29 mouse cellular contexts compared by ENCODE assay signal in the genomic region with DNA sequence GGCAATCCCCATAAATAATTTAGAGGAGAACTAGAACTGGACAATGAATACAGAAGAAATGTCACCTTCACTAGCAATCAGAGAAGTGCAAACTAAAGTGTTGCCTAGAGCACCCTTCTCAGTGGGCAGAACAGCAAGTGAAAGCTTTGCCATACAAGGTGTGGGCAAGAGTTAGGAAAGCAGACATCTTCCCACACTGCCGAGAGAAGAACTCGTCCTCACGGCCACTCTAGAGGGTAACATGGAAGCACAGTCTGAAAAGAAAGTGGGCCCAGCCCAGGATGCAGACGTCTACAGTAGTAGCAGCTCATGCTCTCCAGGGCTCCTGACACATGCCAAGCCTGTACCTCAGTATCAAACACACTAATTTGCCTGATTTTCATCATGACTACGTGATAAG.
DNase-seq lines count a peak whose midpoint lies in the region; ATAC-seq and TF ChIP-seq lines count a peak whose summit lies in the region.
"Had no signal": no experiment of that assay in that cellular context is flagged by ENCODE, and none has a peak within 500 bp of the region (broad histone marks: within the 10 kb centered on the region; RNA-seq: fewer than 3 reads in every experiment).

No protein-coding gene starts in this region.

- no peak for ATAC-seq in forebrain, postnatal 0 days
- no peak for ATAC-seq in limb, embryonic 11.5 days (ENCODE audit: insufficient number of reproducible peaks, low FRiP score, low TSS enrichment, low read depth)
- ATAC-seq: activated CD4-positive, CD25-positive, alpha-beta regulatory T cell, adult 4 months; CD4-positive, CD25-positive, alpha-beta regulatory T cell, adult 4 months; forebrain, embryonic 13.5 days; forebrain, embryonic 15.5 days; Patski had no signal

- intact Hi-C loops in heart, postnatal 10 days (cut with DNase I) = no loop called here

- H3K27ac ChIP-seq in forebrain, embryonic 10.5 days = 0 out of 2 replicates have a peak overlapping the region, but pooled peaks have one; percentile 30
- no peak overlapping the region for H3K27ac ChIP-seq in forebrain, postnatal 0 days (ENCODE audit: low read depth, low read length)
- H3K27ac ChIP-seq in heart, embryonic 10.5 days = no peak overlapping the region
- no peak overlapping the region for H3K27ac ChIP-seq in limb, embryonic 11.5 days (replicated peaks; ENCODE audit: low read depth, low read length)
- no peak overlapping the region for H3K27ac ChIP-seq in limb, embryonic 10.5 days
- H3K27ac ChIP-seq: embryonic facial prominence, embryonic 13.5 days; embryonic facial prominence, embryonic 15.5 days; forebrain, embryonic 13.5 days; forebrain, embryonic 15.5 days had no signal

- no peak overlapping the region for H3K4me2 ChIP-seq in forebrain, postnatal 0 days (ENCODE audit: low read depth)
- H3K4me2 ChIP-seq in limb, embryonic 11.5 days (ENCODE audit: low read depth, severe bottlenecking) = no peak overlapping the region
- H3K4me2 ChIP-seq: embryonic facial prominence, embryonic 13.5 days; embryonic facial prominence, embryonic 15.5 days; forebrain, embryonic 13.5 days; forebrain, embryonic 15.5 days had no signal

- H3K9me3 ChIP-seq in forebrain, embryonic 10.5 days = no peaks in the 10 kb centered on the region
- H3K9me3 ChIP-seq in forebrain, postnatal 0 days (ENCODE audit: low read length) = no peaks in the 10 kb centered on the region
- H3K9me3 ChIP-seq in heart, embryonic 10.5 days = no peaks in the 10 kb centered on the region
- no peaks in the 10 kb centered on the region for H3K9me3 ChIP-seq in limb, embryonic 11.5 days (ENCODE audit: control insufficient read depth, low read length)
- H3K9me3 ChIP-seq in limb, embryonic 10.5 days (replicated peaks) = no peaks in the 10 kb centered on the region
- H3K9me3 ChIP-seq: embryonic facial prominence, embryonic 13.5 days; embryonic facial prominence, embryonic 15.5 days; forebrain, embryonic 13.5 days; forebrain, embryonic 15.5 days; G1E had no signal

- no peak for DNase-seq in forebrain, embryonic 10.5 days (ENCODE audit: extremely low spot score, low spot score)
- DNase-seq in forebrain, postnatal 0 days = no peak
- DNase-seq in heart, embryonic 10.5 days (ENCODE audit: low spot score) = peak; percentile 66
- no peak for DNase-seq in heart, postnatal 10 days
- peak; percentile 13 for DNase-seq in limb, embryonic 11.5 days (ENCODE audit: low spot score)
- no peak for DNase-seq in limb, embryonic 10.5 days (ENCODE audit: low spot score)
- DNase-seq in brain, adult 2 months (ENCODE audit: low read depth, low spot score) = peak; percentile 45
- no peak for DNase-seq in testis, postnatal 14 days (ENCODE audit: low spot score)
- DNase-seq: adrenal gland, adult 8-10 months; adrenal gland, postnatal 14 days; adrenal gland, postnatal 36 days; B cell, adult 2 months; cerebellum, adult 11 months; cerebellum, adult 18-20 months; cerebellum, adult 8-10 months; cerebellum, adult 9-11 months; cerebellum, postnatal 14 days; cerebellum, postnatal 36 days; embryo, embryonic 11 days had no signal

- H3K4me3 ChIP-seq in forebrain, embryonic 10.5 days = no peak overlapping the region
- no peak overlapping the region for H3K4me3 ChIP-seq in forebrain, postnatal 0 days (ENCODE audit: low read depth, low read length)
- no peak overlapping the region for H3K4me3 ChIP-seq in heart, embryonic 10.5 days
- H3K4me3 ChIP-seq in limb, embryonic 11.5 days (ENCODE audit: low read depth, low read length) = no peak overlapping the region
- H3K4me3 ChIP-seq in limb, embryonic 10.5 days = no peak overlapping the region
- H3K4me3 ChIP-seq: embryonic facial prominence, embryonic 13.5 days; embryonic facial prominence, embryonic 15.5 days; erythroblast, embryonic 14.5 days; forebrain, embryonic 13.5 days; forebrain, embryonic 15.5 days had no signal

- no peak overlapping the region for H3K9ac ChIP-seq in forebrain, postnatal 0 days
- H3K9ac ChIP-seq in limb, embryonic 11.5 days (ENCODE audit: low read length) = no peak overlapping the region
- H3K9ac ChIP-seq: embryonic facial prominence, embryonic 13.5 days; embryonic facial prominence, embryonic 15.5 days; forebrain, embryonic 13.5 days; forebrain, embryonic 15.5 days had no signal

- H3K27me3 ChIP-seq in forebrain, embryonic 10.5 days (ENCODE audit: poor library complexity, severe bottlenecking) = peaks cover 30% of the 10 kb centered on the region
- no peaks in the 10 kb centered on the region for H3K27me3 ChIP-seq in forebrain, postnatal 0 days (ENCODE audit: insufficient read depth, low read length)
- H3K27me3 ChIP-seq in heart, embryonic 10.5 days (ENCODE audit: insufficient read depth, poor library complexity, severe bottlenecking) = no peaks in the 10 kb centered on the region
- no peaks in the 10 kb centered on the region for H3K27me3 ChIP-seq in limb, embryonic 11.5 days (ENCODE audit: control insufficient read depth, insufficient read depth, low read length)
- no peaks in the 10 kb centered on the region for H3K27me3 ChIP-seq in limb, embryonic 10.5 days (ENCODE audit: low read depth, poor library complexity, severe bottlenecking)
- H3K27me3 ChIP-seq: CH12.LX; embryonic facial prominence, embryonic 13.5 days; embryonic facial prominence, embryonic 15.5 days; forebrain, embryonic 13.5 days; forebrain, embryonic 15.5 days; Patski had no signal

- no peak for TF ChIP-seq CTCF in forebrain, postnatal 0 days (IDR thresholded peaks at IDR 0.05; ENCODE audit: low read depth)

- WGBS in forebrain, embryonic 10.5 days = 81% methylated on average over 5 of the region's 5 CpGs
- 87% methylated on average over 5 of the region's 5 CpGs for WGBS in forebrain, postnatal 0 days
- 75% methylated on average over 5 of the region's 5 CpGs for WGBS in heart, embryonic 10.5 days
- WGBS in limb, embryonic 11.5 days = 87% methylated on average over 5 of the region's 5 CpGs
- WGBS in limb, embryonic 10.5 days = 89% methylated on average over 5 of the region's 5 CpGs

- H3K4me1 ChIP-seq in forebrain, embryonic 10.5 days = peaks cover 58% of the 10 kb centered on the region
- H3K4me1 ChIP-seq in forebrain, postnatal 0 days (ENCODE audit: insufficient read depth) = no peaks in the 10 kb centered on the region
- H3K4me1 ChIP-seq in heart, embryonic 10.5 days = peaks cover 9% of the 10 kb centered on the region; the same call in 1 of the 2 replicates
- 0 out of 2 replicates have a peak, but pooled peaks cover 2% of the 10 kb centered on the region for H3K4me1 ChIP-seq in limb, embryonic 11.5 days (ENCODE audit: control insufficient read depth, insufficient read depth, low read length)
- no peaks in the 10 kb centered on the region; the same call in 1 of the 2 replicates for H3K4me1 ChIP-seq in limb, embryonic 10.5 days

- H3K36me3 ChIP-seq in forebrain, embryonic 10.5 days (replicated peaks) = no peaks in the 10 kb centered on the region
- no peaks in the 10 kb centered on the region for H3K36me3 ChIP-seq in forebrain, postnatal 0 days (ENCODE audit: insufficient read depth)
- H3K36me3 ChIP-seq in heart, embryonic 10.5 days = no peaks in the 10 kb centered on the region
- no peaks in the 10 kb centered on the region for H3K36me3 ChIP-seq in limb, embryonic 11.5 days (ENCODE audit: control insufficient read depth, insufficient read depth, low read length)
- H3K36me3 ChIP-seq in limb, embryonic 10.5 days = no peaks in the 10 kb centered on the region
- H3K36me3 ChIP-seq: embryonic facial prominence, embryonic 13.5 days; embryonic facial prominence, embryonic 15.5 days; forebrain, embryonic 15.5 days; G1E had no signal

Comparison
In these comparisons a context has a peak if more than half of its experiments do, and no peak if none do; other contexts are left out.
1. DNase-seq: peak in heart, embryonic 10.5 days (single experiment), limb, embryonic 11.5 days (single experiment) and brain, adult 2 months (single experiment); none in forebrain, embryonic 10.5 days (single experiment), forebrain, postnatal 0 days (single experiment), heart, postnatal 10 days (0 of 2), limb, embryonic 10.5 days (single experiment) and testis, postnatal 14 days (single experiment).